8 mouse cellular contexts compared by ENCODE assay signal in the genomic region with DNA sequence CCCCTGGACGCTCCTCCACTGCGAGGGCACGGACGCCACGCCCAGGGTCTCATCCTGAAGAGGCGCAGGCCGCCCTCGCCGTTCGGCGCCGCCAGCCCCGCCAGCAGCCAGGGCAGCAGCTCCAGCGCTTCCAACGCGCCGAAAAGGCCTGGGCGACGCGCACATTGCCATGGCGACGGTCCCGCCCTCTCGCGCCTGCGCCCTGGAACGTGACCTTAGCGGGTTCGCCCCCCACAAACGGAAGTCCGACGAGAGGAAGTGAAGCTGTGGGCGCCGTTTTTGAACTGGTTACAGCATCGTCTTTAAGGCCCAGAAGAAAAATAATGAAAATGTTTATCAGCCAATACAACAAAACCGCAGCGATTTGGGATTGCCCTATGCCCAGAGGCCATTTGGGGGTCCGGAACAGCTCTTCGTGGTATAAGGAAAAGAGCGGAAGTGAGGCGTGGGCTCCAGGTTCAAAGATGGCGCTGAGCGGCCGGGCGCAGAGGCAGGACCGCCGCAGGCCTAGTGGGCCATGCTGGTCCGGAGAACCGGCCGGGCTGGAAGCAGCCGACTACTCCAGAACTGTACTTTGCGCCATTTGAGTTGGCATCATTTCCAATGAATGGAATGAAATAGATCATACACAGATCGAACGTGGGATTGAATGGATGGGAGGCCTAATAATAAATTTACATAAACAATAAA. TPM values are rescaled to one million over a fixed set of nuclear protein-coding genes. Genes with fewer than 3 reads are reported as not detected.
A peak's percentile ranks its signal among the peaks of the same experiment; 100 is the strongest.
DNase-seq lines count a peak whose midpoint lies in the region; ATAC-seq and TF ChIP-seq lines count a peak whose summit lies in the region.

A gene (minus strand): TSS at position 183 of the 690 bp plus-strand sequence.

- peak; percentile 87 for DNase-seq in WW6 (ENCODE audit: low read depth, low spot score)
- DNase-seq in cerebellum, postnatal 4 days (ENCODE audit: low spot score in 2 of 2): peak; percentile 97 to 98
- DNase-seq in gastrocnemius, adult 2 months: peak; percentile 99
- DNase-seq in hindbrain, postnatal 0 days (ENCODE audit: low spot score): peak; percentile 98
- peak; percentile 93 to 96 for DNase-seq in left cerebral cortex, adult 8-10 months (ENCODE audit: low spot score in 2 of 2)
- peak; percentile 98 to 99 for DNase-seq in right cerebral cortex, postnatal 10 days (ENCODE audit: low spot score in 2 of 2)
- DNase-seq in urinary bladder, postnatal 25 days (ENCODE audit: low spot score): peak; percentile 99

- H3K4me1 ChIP-seq in hindbrain, postnatal 0 days (ENCODE audit: insufficient read depth, low read length): no peaks in the 10 kb centered on the region; the same call in 1 of the 2 replicates
- peaks cover 46% of the 10 kb centered on the region for H3K4me1 ChIP-seq in megakaryocyte, embryonic 14.5 days

- under 1% methylated on average over 54 of the region's 54 CpGs for WGBS in hindbrain, postnatal 0 days

- H3K4me2 ChIP-seq in hindbrain, postnatal 0 days (ENCODE audit: low read depth, low read length): peak within 1 kb of the TSS; percentile 58

- ATAC-seq in hindbrain, postnatal 0 days: peak; percentile 95

- TF ChIP-seq CTCF in gastrocnemius, adult 2 months (IDR thresholded peaks at IDR 0.05): no peak
- TF ChIP-seq CTCF in hindbrain, postnatal 0 days (IDR thresholded peaks at IDR 0.05; ENCODE audit: low read depth): no peak; the same call in 1 of the 2 replicates

- H3K36me3 ChIP-seq in hindbrain, postnatal 0 days (ENCODE audit: insufficient read depth, low read length): no peaks in the 10 kb centered on the region
- H3K36me3 ChIP-seq in megakaryocyte, embryonic 14.5 days (replicated peaks; ENCODE audit: low read length): peaks cover 10% of the 10 kb centered on the region

- peak within 1 kb of the TSS; percentile 60 for H3K9ac ChIP-seq in hindbrain, postnatal 0 days (replicated peaks; ENCODE audit: low read length)

- intact Hi-C loops in gastrocnemius, adult 2 months (cut with DNase I): loop anchor here (2.0 kb wide), 1 partner anchor 14 kb away; no protein-coding TSS in a partner anchor

- peak within 1 kb of the TSS; percentile 97 for H3K27ac ChIP-seq in gastrocnemius, adult 2 months
- H3K27ac ChIP-seq in hindbrain, postnatal 0 days: peak within 1 kb of the TSS; percentile 96

- no peaks in the 10 kb centered on the region for H3K9me3 ChIP-seq in hindbrain, postnatal 0 days (ENCODE audit: low read length)
- no peaks in the 10 kb centered on the region for H3K9me3 ChIP-seq in megakaryocyte, embryonic 14.5 days

- no peaks in the 10 kb centered on the region for H3K27me3 ChIP-seq in hindbrain, postnatal 0 days (ENCODE audit: insufficient read depth, low read length)
- no peaks in the 10 kb centered on the region for H3K27me3 ChIP-seq in megakaryocyte, embryonic 14.5 days (replicated peaks)

- H3K4me3 ChIP-seq in gastrocnemius, adult 2 months: peak within 1 kb of the TSS; percentile 81
- peak within 1 kb of the TSS; percentile 71 for H3K4me3 ChIP-seq in hindbrain, postnatal 0 days (ENCODE audit: low read length)
- peak within 1 kb of the TSS; percentile 97 for H3K4me3 ChIP-seq in megakaryocyte, embryonic 14.5 days (replicated peaks)

RNA-seq across cellular contexts. Expression of the gene that starts here (rescaled TPM):
- total RNA-seq in gastrocnemius, adult 2 months (2021): 1 to 10 TPM; 4.4 to 5.0 TPM
- 87.4 and 87.7 TPM in 2 replicates for total RNA-seq in hindbrain, postnatal 0 days (2014; rRNA removed)
- polyA plus RNA-seq in hindbrain, postnatal 0 days (2015; fragmentation: Nextera tagmentation; extraction: Ambion mirVana): 64.5 and 66.5 TPM in 2 replicates
- total RNA-seq in left cerebral cortex, adult 8-10 months (2022): 10 to 100 TPM; 38.7 to 43.4 (median 42.1) TPM
- 11.7 and 12.4 TPM in 2 replicates for polyA plus RNA-seq in megakaryocyte, embryonic 14.5 days (2012; ENCODE audit: insufficient read depth, low replicate concordance)

Comparison
In these comparisons a context has a peak if more than half of its experiments do, and no peak if none do; other contexts are left out.
1. Peak in every context shown above with its lines: DNase-seq, ATAC-seq, H3K4me3 ChIP-seq and H3K27ac ChIP-seq.
2. RNA of the gene that starts here (total RNA-seq): 87.4 to 87.7 TPM in hindbrain, postnatal 0 days and 38.7 to 43.4 TPM in left cerebral cortex, adult 8-10 months; 4.4 to 5.0 TPM in gastrocnemius, adult 2 months; every median in the first group is over 4 times any median in the second.